Mouse (Mus musculus): ENCODE data around the gene Klhl41.
A peak's percentile ranks its signal among the peaks of the same experiment; 100 is the strongest.
"Not testable (repeated sequence)": the region's sequence is repeated elsewhere in the genome, so short reads cannot be mapped to it uniquely, and the experiment has no call there.

The Klhl41 gene

DNA sequence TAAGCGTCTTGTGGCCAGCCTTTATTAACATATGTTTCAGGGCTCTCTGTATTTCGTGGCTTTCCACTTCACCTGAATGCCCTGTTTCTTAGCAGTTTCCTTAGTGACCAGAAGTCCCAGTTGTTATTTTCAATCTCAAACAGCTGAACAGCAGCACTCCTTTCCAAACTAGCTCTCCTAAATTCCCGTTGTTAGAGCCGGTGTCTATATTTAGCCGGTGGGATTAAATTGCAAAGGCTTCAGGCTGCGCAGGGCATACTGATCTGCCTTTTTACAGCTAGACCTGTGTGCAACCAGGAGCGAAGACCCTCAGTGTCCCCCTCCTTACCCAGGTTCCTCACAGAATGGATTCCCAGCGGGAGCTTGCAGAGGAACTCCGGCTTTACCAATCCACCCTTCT is at the start of gene Klhl41:
Gene Klhl41 (plus strand): TSS at position 268 of the 400 bp plus-strand sequence.
- no peak for DNase-seq (ENCODE audit: low spot score)

DNA sequence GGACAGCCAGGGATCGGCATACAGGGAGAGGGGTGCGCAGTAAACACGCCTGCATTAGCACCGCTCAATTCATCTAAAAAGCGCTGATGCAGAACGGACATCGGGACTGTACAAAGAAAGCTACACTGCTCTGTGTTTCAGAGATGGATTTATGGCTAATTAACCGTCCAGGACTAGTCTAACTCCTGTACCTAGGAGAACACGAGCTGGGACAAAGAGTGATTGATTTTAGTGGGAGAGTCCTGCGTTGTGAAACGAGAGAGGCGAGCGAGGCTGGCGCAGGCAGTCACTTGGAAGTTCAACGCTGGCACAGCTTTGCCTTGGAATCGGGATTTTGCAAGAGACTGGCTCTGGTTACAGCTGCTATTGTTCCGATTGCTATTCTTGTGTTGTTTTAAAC is 40.7 kb upstream of the Klhl41 start:
- DNase-seq (ENCODE audit: low spot score), result no peak

DNA sequence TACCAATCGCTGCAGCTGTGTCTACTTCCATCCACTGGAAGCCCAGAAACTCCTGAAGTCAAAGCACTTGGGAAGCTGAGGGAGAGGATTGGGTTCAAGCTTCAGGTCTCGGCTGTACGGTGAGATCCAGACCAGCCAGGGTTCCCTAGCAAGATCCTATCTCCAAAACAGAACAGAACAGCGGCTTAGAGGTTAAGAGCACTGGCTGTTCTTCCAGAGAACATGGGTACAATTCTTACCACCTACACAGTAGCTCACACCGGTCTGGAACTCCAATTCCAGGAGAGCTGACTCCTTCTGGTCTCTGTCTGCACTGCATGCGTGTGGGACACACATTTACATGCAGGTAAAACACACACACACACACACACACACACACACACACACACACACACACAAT is 40.0 kb upstream of the Klhl41 start:
- no peak for DNase-seq (ENCODE audit: low spot score)

DNA sequence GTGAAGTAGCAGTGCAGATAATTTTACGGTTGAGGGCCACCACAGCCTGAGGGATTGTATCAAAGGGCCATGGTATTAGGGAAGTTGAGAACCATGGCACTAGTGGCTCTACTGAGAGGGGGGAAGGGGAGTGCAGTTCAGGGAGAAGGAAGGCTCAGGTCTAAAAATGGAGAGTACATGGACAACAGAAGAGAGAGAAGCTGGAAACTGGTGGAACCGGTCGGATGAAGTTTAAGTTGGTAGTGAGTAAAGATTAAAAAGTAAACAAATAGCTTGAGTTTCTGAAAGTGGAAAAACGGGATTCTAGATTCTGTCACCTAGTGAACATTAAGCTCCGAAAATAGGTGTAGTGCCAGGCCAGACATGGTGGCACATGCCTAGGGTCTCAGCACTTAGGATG is 39.1 kb upstream of the Klhl41 start:
- DNase-seq (ENCODE audit: low spot score), result no peak

DNA sequence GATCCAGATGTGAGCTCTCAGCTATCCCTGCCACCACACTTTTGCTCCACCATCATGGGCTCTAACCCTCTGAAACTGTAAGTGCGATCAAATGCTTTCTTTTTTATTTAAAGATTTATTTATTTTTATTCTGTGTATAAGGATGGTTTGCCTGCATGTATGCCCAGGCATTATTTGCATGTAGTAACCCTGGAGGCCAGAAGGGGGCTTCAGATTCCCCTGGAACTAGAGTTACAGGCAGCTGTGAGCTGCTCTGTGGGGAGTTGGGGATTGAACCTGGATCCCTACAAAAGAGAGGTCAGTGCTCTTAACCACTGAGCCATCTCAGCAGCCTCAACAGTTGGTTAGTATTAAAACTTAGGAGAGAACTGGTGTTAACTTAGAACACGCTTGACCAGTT is 38.5 kb upstream of the Klhl41 start:
- no peak for DNase-seq (ENCODE audit: low spot score)

DNA sequence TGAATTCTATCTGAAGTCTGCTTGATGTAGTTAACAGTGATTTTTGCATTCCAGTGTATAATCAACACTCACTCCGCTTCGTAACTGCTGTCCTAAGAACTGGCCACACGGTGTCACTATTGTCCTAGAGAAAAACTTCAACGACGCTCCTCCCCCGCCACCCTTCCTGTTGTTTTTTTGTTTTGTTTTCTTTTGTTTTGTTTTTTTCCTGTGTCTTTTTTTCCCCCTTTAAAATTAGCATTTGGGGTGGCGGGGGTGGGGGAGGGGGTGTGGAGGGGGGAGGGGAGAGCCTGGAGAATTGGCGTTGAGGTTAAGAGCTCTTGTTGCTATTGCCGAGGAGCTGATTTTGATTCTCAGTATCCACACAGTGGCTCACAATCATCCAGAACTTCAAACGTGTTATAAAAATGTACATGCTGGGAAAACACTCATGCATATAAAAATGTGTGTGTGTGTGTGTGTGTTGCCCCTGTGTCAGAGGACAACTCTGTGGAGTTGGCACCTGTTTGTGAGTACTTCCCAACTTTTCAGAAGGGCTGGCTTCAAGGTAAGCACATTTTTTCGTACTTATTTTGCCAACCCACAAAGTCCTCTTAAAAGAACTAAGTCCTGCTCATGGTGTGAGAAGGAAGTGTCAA is 34.7 kb upstream of the Klhl41 start:
- DNase-seq (ENCODE audit: low spot score), result peak; percentile 52

DNA sequence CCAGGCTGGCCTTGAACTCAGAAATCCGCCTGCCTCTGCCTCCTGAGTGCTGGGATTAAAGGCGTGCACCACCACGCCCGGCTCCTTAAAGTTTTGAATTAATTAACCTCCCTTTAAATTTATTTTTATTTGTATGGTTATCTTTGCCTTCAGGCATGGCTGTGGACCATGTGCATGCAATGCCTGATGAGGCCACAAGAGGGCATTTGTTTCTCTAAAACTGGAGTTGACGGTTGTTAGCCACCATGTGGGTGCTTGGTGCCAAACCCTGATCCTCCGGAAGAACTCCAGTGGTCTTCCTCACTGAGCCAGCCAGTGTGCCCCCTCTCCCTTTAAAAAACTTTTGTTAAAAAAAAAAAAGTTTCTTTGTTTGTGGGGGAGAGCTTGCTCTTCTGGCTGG is 34.1 kb upstream of the Klhl41 start:
- no peak for DNase-seq (ENCODE audit: low spot score)

DNA sequence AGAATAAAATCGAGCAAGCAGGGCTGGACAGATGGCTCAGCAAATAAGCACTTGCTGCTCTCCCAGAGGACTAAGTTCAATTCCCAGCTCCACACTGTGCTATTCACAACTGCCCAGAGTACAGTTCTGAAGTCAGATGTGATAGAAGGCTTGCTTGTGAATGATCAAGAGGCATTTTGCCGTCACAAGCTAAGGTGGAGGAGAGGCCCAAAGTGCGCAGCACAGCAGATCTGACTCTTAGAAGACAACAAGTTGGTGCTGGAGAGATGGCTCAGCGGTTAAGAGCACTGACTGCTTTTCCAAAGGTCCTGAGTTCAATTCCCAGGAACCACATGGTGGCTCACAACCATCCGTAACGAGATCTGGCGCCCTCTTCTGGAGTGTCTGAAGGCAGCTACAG is 31.9 kb upstream of the Klhl41 start:
- DNase-seq (ENCODE audit: low spot score), result not testable (repeated sequence)

DNA sequence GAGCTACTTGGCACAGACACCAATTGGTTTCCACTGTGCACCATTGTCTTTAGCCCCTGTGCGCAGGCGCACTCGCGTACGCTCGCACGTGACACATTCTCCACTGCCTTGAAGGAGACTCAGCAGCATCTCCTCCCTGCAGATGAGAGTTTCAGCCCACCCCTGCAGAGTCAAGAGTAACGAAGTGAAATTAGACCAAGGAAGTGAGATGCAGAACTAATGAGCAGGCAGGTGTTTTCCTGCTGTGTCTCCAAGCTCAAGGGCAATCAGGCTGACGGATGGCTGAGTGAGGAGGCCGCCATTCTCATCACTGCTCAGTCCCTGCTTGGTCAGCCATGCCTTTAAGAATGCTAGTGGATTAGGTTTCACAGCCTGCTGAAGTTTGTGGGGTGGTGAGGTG is 29.8 kb upstream of the Klhl41 start:
- no peak for DNase-seq (ENCODE audit: low spot score)

DNA sequence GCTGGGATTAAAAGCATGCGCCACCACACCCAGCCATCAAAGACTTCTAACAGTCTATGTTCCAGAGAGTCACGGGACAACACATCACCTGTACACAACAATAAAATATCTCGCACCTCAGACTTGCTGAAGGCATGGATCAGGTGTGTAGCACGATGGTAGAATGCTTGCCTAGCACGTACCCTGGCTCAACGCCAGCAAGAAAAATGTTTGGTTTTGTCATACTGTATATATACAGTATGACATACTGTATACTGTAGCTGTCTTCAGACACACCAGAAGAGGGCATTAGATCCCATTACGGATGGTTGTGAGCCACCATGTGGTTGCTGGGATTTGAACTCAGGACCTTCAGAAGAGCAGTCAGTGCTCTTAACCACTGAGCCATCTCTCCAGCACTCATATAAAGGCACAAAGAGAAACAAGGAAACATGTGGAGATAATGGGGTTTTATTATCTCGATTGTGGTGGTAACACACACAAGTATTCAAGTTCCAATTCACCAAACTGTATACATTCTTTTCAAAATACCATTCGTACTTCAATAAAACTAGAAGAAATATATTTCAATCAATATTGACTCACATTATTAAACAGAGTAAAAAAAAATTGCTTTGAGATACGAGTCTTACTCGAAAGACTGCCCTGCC is 24.8 kb upstream of the Klhl41 start:
- DNase-seq (ENCODE audit: low spot score), result no peak

DNA sequence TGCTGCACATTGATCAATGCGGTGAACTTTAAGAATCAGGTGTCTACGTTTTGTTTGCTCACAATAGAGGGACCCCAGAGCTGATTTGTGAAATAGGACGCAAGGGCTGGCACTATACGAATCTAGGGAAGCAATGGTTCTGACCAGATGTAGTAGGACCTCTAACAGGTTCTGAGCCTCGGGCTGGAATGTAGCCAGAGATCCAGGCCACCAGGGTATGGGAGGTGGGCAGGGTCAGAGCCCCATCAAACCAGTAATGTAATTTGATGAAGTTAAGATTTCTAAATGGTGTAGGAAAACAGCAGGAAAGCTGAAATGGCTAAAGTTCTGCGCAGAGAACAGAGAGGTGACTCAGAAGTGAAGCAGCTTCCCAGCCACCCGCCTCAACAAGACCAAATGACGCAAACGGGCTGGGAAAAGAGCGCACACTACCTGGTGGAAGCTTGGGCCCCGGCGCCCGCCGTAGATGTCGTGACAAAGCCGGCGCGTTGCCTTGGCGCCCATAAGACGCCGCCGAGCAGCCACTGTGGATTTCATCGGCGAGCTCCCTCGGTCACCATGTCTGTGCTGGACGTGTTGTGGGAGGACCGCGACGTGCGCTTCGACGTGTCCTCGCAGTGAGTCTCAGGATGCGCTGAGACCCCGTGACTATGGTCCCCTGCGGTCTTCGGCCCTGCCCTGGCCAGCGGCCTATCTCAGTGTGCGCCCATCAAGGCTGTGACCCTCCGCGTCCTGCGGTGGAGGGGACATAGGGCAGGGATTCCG is 23.0 kb upstream of the Klhl41 start, which contains the start of gene Bbs5:
Gene Bbs5 (plus strand): TSS at position 446 of the 765 bp plus-strand sequence.
- peak; percentile 83 for DNase-seq (ENCODE audit: low spot score)

DNA sequence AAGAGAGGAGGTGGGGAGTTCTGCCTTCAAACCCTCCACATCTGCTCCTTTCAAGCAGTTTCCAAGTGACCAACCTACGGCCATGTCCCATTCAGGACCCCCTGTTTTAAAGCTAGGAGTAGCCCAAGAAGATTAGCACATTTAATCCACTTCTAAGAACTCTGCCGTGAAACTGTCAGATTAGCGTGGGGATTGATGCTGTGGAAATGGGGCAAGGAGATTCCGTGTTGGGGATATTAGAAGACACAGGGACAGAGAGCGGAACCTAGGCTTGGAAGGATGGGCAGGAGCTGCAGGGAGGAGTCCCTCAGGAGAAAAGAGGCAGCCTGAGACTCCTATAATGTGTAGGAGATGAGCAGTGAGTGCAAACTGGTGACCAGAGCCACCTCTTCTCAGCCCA is 20.2 kb upstream of the Klhl41 start:
- DNase-seq (ENCODE audit: low spot score), result no peak

DNA sequence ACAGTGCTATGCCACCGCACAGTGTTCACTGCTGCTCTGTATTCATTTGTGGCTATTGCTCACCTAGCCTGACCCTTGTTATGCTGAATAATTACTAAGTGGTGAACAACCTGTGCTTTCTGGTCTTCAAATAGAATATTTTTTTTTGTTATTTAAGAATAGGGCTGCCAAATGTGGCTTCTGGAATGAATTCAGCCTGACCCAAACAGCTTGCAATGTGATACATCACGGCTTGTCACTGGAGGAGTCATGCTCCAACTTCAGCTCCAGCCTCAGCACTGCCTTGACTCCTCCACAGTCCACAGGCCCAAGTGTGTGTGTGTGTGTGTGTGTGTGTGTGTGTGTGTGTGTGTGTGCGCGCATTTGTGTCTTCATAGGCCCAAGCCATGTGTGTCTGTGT is 10.6 kb upstream of the Klhl41 start:
- DNase-seq (ENCODE audit: low spot score), result no peak

DNA sequence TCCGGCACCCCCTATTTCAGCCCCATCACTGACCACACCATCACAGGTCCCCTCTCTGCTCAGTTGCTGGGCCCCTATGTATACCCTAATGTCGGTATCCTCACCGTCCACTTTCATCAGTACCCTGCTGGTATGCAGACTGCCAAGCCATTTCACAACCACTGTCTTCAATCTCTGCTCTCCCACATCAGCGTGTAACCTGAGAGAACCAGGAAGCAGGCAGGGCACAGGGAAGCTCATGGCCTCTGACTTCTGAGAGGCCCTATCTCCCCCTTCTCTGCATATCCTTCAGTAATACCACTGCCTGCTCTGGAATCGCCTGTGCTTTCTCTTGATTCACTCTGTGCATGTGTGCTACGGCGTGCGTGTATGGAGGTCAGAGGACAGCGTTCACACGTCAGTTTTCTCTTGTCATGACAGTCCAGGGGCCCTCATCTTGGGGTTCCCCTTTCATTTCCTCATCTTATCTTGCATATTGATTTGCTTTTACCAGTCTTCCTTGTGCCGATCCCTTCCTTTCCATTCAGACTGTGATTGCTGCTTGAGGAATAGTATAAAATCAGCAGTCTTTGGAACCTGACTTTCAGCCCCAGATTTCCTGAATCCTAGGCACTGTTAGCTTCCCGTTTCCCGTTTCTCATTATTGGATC is 6.0 kb upstream of the Klhl41 start:
- no peak for DNase-seq (ENCODE audit: low spot score)

DNA sequence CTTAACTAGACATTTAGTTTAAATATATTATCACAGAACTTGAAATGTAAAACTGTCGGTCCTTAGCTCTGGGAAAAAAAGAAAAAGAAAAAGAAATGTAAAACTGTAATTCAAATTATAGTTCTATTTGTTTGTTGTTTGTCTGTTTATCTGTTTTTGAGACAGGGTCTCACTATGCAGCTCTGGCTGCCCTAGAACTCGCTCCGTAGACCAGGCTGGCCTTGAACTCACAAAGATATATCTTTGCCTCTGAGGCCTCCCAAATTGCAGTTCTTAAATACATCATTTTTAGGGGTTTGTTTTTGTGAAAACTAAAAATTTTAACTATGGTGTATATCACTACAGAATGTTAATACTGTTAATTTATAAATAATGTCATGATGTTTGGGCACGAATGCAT is 2.3 kb upstream of the Klhl41 start:
- no peak for DNase-seq (ENCODE audit: low spot score)

DNA sequence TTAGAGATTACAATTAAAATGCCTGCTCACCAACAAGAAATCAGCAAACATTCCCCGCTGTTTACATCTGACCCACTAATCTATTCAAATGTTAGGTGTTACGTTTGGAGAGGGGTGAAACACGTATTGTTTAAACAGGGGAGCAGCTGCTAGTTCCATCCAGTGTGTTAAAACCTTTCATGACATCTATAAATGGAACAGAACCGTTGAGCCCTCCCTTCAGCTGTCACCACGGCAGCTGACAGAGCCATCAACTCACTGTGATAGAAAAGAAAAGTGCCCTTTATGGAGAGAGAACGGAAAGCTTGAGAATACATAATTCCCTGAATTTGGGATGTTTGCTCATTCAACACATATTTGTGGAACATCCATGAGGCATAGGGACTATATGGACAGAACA is 1.5 kb upstream of the Klhl41 start:
- no peak for DNase-seq (ENCODE audit: low spot score)

DNA sequence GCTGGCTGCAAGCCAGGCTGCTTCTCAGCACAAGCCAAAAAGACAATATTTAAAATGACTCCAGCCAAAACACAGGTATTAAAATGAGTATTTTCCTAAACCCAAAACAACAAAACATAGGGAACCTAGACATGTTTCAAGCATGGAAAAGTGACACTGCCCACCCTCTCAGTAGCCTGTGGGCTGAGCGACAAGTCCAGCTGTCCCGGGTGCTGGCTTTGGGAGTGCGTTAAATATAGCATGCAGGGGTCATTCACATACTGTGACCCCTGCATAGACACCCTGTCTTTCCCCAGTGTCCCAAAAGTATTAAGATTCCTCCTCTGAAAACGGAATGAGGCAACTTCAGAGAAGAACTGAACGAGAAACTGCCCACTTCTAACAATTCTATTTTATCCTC is 3.8 kb downstream of the Klhl41 start:
- no peak for DNase-seq (ENCODE audit: low spot score)

DNA sequence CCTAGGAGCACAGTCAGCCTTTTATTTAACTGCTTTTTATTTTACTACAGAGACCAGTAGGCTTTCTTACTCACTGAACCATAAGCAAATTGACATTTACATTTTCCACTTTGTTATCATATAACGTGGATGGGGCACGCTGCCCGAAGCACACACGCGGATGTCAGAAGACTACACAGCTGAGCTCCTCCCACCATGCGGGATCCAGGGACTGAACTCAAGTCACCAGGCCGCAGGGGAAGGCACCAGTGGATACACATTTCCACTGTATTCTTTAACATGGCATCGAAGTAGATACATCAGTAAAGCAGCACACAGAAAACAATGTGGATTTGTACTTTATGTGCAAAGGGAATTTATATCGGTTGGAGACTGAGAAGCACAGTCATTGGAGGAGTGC is 5.3 kb downstream of the Klhl41 start:
- DNase-seq (ENCODE audit: low spot score), result no peak

DNA sequence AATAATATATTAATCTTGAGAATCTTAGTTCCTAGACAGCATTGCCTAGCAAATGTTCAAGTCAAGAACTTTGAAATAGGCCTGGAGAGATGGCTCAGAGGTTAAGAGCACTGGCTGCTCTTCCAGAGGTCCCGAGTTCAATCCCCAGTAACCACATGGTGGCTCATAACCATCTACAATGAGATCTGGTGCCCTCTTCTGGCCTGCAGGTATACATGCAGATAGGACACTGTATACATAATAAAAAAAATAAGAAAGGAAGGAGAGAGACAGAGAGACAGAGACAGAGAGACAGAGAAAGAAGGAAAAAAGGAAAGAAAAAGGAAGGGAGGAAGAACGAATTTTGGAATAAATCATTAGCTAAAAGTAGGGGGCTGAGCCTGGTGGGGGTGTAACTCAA is 6.8 kb downstream of the Klhl41 start:
- no peak for DNase-seq (ENCODE audit: low spot score)

DNA sequence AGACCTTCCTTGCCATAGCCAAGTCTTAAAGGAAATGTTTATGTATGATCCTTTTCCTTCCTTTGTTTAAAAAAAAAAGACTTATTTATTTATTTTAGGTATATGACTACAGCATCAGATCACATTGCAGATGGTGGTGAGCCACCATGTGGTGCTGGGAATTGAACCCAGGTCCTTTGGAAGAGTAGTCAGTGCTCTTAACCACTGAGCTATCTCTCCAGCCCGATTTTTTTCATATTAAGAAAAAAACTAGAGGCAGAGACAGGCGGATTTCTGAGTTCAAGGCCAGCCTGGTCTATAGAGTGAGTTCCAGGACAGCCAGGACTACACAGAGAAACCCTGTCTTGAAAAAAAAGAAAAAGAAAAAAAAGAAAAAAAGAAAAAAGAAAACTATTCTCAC is 7.3 kb downstream of the Klhl41 start:
- DNase-seq (ENCODE audit: low spot score), result not testable (repeated sequence)

DNA sequence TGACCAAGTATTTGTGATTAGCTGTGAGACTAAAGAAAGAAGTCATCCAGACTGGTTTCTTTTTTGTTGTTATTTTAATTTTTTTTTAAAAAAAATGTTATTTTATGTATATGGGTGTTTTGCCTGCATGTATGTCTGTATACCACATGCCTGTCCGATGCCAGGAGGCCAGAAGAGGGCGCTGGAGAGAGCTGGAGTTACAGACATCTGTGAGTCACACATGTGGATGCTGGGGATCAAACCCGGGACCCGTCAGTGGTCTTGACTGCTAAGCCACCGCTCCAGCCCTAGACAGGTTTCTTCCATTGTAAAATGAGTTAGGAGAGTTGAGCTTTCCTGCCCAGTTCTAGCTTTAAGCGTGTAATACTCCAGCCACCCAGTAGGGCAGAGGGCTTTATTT is 10.1 kb downstream of the Klhl41 start:
- no peak for DNase-seq (ENCODE audit: low spot score)

DNA sequence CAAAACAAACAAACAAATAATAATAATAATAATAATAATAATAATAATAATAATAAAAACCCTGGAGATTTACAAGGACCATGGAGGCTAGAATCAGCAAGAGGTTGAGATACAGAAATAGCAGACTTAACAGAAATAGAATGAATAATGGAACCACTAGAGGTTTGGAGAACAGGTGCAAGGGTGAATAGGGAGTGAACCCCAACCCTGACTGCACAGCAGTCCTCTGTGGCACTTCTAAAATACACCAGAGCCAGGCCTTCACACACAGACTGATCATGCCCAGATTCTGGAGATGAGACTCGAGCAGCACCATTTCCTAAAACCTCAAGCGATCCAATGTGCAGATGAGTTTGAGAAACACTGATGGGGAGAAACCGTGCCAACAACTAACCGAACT is 12.0 kb downstream of the Klhl41 start:
- no peak for DNase-seq (ENCODE audit: low spot score)
